Mouse (Mus musculus) left cerebral cortex, postnatal 25 days (tissue): ENCODE results near the gene Ptprq. TPM values are rescaled to one million over a fixed set of nuclear protein-coding genes. Genes with fewer than 3 reads are reported as not detected.
A peak's percentile ranks its signal among the peaks of the same experiment; 100 is the strongest.

Experiments
- DNase-seq, 2 experiments: peaks; one replicate each; pipeline ENCODE4 v3.0.0; 2022; ENCODE audit warnings: low spot score in 2 of 2, mixed read lengths in 1 of 2
- intact Hi-C: fragments of 180-260 bp; cut with DNase I; formaldehyde crosslinking; loops from one replicate; pipeline ENCODE4 v1.15.1; 2025
- total RNA-seq, 2 experiments: library from RNA; stranded (reverse); gene quantifications; 2 replicates each; pipeline ENCODE4 v1.2.3; 2021

Gene Ptprq
- total RNA-seq, 2 experiments from 2014 or later: 0.14 TPM; not detected in 1

DNA sequence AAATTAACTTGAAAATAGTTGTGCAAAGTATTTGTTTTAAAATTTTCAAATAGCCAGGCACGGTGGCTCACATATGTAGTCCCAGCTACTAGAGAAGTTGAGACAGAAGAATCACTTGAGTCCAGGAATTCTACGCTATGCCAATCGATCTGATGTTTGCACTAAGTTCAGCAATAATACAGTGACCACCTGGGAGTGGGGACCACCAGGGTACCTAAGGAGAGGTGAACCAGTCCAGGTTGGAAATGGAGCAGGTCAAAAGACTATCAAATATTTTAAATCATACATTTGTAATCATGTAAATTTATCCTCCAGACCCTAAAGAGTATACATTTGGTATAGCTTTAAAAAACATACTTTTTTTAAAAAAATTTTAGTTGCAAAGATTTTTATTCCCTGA lies 57.9 kb downstream of the Ptprq start:
- intact Hi-C loops: no loop called here

DNA sequence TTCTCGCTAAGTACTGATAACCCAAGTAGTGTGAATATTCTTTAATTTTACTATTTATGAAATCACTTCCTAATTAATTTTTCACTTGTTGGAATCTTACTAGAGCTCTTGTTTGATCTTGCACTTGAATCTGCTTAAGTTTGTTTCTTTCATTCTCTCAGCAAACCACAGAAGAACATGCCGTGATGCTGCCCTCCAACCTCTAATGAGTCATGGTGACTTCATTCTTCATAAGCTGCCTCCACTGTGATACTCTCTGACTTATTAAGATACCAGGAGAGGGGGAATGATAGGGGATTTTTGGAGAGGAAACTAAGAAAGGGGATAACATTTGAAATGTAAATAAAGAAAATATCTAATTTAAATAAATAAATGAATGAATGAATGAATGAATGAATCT lies 60.7 kb downstream of the Ptprq start:
- intact Hi-C loops: no loop called here
- no peak for DNase-seq

More for the DNA sequence above, 57.9 kb downstream of the Ptprq start:
- no peak for DNase-seq

DNA sequence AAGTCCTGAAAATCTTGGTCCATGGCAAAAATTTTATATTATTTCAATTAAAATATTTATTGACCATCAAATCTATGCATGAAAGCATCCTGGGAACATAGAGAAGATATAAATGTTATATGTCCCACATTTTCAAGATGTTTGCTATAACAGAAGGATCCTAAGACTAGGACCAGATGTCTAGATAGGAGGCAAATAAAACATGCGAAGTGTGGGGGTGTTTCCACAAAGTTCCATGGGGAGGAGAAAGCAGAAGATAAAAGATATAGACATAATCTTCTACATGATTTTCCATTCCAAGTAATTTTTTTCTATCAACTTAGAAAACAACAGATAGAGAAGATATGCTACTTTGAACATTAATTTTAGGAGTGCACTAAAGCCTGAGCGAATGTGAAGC lies 70.2 kb downstream of the Ptprq start:
- intact Hi-C loops: no loop called here

DNA sequence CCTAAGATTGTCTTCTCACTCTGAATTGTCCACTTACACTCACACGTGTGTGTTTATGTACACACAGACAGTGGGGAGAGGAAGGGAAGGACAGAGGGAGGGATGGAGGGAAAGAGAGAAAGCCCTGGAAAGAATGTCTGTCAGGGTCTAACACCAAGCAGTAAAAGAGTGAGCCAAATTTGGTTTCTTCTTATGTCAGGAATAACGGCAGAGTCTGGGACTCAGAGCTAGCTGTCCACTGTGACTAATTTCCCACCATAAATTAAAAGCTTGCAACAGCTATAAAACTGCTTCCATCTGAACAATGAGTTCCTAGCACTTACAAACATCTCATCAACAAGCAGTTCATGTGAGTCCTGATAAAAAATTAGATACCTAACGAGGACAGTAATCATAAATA lies 91.7 kb downstream of the Ptprq start:
- DNase-seq: no peak
- intact Hi-C loops: no loop called here

More for the DNA sequence above, 70.2 kb downstream of the Ptprq start:
- DNase-seq: peak in 1 of 2 experiments; percentile 73

DNA sequence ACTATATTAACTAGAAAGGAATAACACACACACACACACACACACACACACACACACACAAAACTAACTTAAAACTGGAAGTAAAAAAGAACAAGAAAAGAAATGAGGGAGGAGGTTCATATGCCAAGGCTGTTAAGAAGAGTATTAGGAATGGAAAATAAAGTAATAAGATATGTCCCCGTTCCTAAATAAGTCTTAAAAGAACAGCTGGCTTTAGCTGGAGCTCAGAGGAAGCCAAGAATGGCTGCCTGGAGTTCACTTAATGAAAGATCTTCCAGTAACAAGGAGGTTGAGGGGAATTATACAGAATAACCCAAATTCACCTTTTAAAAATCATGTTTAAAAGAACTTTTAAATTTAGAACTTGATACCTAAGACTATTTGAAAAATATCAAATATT lies 93.2 kb downstream of the Ptprq start:
- intact Hi-C loops: no loop called here

DNA sequence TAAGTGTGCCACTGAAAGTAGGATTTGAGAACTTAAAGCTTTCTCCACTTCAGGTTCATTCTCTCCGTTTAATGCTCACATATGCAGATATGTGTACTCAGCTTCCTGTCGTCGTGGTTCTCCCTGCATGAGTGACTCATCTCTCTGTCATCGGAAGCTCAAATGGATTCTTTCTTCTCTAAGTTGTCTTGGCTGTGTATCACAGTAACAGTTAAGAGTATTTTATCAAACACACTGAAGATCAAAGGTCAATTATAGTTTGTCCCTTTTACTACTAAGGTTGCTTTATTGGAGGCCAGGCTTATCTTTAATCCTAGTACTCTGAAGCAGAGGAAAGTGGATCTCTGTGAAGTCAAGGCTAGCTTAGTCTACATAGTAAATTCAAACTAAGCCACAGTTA lies 95.6 kb downstream of the Ptprq start:
- peak in 1 of 2 experiments; percentile 7 for DNase-seq
- intact Hi-C loops: no loop called here

More for the DNA sequence above, 93.2 kb downstream of the Ptprq start:
- no peak for DNase-seq

DNA sequence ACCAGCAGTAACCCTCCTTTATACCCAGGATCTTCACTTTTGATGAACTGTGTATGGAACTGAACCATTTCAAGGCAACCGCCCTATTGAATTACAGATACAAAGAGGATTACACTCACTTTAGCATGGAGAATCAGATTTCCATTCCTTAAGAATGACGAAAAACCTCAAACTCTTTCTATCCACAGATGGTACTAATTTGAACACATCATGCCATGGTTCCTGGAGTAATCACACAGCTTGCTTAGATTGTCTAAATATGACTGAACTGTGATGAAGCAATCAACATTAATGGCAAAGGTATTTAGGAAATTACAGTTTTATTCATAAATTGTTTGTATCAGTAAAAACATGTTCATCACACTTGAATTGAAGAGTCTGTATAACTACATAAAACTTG lies 104.4 kb downstream of the Ptprq start:
- intact Hi-C loops: no loop called here
- DNase-seq: no peak

DNA sequence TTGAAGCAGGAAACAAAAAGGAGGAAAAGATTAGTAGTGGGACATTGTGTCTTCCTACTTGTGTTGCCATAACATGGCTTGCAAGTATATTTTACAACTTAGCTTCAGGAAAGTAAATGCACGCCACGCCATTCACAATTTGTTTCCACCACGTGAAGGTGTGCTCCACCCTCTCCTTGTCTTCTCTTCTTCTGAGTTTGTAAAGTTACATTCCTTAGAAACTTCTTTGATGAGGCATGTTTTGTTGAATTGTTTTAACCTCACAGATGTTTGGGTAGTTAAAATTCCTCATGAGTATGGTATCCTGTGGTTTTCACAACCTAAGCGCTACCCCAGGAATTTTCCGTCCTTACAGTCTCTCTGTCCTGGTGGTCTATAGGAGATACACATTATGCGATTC lies 118.5 kb downstream of the Ptprq start:
- intact Hi-C loops: no loop called here
- DNase-seq: no peak

DNA sequence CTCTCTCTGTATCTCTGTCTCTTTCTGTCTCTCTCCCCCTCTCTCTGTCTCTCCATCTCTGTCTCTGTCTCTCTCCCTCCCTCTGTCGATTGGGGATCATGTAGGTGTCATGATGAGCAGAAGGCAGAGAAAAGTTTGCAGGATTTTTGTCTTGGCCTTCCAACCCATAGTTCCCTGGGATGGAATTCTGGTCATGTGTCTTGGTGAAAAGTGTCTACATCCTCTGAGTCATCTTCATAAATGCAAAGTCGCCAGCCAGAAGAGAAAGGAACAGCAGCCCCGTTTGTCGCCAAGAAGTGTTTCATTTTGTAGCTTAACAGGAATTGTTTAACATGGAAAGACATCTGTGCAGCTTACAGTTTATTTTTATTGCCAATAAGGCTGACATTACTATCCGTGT lies 136.5 kb downstream of the Ptprq start:
- DNase-seq: peak in 1 of 2 experiments; percentile 19
- intact Hi-C loops: no loop called here

DNA sequence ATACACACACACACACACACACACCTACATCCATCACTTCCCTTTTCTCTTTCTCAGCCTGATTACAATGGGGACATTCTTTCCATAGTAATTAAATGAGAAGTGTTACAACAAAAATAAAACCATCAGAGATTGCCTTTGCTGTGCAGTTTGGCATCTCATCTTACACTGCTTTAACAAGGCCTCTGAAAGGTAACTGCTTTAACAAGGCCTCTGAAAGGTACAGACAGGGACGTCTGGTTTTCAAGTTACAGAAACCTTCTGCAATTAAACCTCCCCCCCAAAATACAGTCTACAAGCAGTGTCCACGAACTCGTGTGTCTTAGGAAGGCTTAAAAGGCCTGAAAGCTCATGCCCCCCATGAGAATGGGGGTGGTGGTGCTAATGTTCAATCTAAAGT lies 150.8 kb downstream of the Ptprq start:
- intact Hi-C loops: no loop called here
- no peak for DNase-seq

DNA sequence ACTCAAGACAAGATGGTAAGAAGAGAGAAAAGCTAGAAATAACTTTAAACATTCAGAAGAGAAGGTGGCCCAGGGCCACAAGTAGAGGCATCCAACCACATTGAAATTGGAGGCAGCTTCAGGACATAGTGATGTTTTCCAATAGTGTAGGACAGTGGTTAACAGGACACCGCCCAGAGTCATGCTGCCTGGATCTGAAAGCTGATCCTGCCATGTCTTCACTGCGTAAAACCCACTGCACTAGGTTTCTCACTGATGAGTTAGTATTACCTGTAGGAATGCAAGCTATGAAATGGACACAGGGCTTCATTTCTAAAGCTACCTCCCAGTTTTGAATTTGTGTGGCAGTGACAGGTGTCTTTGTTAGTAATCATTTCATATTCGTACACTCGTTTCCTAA lies 151.6 kb downstream of the Ptprq start:
- no peak for DNase-seq
- intact Hi-C loops: no loop called here

DNA sequence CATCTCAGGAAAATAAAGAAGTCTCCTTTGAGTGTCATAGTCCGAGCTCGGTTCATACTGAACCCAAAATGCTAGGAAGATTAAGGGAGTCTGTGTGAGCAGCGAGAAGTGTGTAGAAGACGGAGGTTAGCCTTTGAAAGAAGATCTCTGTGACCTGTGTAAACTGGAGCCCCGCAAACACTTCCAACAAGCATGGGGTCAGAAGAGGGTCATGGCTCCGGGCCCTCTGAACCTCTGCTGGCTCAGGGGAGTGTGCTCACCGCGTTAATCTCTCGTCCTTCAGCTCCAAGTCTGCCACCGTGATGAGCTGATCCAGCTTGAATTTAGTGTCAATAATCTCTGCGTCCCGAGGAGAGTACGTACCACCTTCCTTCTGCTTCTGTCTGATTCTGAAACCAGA lies 157.0 kb downstream of the Ptprq start:
- DNase-seq: no peak
- intact Hi-C loops: no loop called here

DNA sequence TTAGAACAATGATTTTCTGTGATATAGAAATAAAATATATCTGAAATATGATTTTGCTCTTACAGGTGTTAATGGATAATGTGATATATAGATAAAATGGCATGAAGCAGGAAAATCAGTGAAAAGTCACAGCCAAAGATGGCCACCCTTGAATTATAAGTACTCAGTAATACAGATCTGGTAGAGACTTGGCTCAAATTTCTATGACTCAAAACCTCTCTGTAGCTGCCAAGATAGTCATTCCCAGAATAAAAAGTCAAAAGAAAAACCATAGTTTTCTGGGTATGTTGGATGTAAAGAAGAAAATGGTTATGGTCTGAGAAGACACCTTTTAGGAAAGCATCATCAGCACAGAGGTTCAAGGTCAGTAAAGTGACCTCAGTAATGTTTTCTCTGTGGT lies 159.0 kb downstream of the Ptprq start:
- peak in 1 of 2 experiments; percentile 7 for DNase-seq
- intact Hi-C loops: no loop called here

DNA sequence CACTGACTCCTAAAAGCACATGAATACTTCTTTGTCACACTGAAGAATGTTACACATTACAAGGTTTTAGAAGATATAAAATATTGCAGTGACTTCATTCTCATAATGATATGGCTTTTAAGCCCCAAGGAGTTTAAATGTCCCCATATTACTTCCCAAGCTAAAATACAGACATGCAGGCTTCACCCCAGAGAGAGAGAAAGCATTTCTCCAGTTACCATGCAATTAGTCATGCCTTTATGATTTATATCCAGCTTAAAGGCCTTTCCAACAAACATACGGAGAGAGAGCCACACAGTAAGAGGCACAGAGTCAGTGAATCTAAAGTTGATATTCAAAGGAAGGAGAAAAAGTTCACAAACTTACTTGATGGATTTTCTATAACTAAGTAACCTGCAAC lies 176.8 kb downstream of the Ptprq start:
- intact Hi-C loops: no loop called here

DNA sequence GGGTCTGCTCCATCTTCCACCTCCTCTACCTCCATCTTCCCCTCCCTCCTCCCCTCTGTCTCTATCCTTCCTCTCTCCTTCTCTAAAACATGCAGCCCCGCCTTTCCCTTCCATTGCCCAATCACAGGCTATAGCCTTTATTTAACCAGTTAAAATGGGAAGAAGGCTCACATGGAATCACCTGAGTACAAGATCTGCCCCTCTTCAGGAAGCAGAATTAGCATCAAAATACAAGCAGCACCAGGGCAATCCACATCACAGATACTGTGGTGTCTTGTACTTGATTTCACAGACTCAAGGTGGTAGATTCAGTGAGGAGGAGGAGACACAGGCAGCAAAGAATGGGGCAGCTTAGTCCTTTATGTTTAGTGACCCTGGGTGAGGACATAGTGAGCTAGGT lies 191.1 kb downstream of the Ptprq start:
- no peak for DNase-seq
- intact Hi-C loops: no loop called here

More for the DNA sequence above, 176.8 kb downstream of the Ptprq start:
- no peak for DNase-seq

DNA sequence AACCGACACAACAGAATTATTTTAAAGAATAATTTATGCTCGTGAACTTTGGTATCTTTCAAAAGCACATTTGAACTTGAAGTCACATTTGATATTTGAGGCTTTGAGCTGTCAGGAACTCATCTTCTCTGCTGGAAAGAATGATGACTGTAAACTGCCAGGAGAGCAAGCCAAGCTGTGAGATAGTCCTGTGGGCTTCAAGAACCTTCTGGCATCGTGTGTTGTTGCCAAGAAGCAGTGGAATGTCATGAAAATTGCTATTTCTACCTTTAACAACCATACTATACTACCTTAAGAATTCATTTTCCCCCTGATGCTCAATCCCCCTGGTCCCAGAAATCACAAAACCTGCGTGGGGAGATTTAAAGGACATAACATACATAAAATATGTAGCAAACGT lies 200.6 kb downstream of the Ptprq start:
- DNase-seq: no peak
- intact Hi-C loops: no loop called here

DNA sequence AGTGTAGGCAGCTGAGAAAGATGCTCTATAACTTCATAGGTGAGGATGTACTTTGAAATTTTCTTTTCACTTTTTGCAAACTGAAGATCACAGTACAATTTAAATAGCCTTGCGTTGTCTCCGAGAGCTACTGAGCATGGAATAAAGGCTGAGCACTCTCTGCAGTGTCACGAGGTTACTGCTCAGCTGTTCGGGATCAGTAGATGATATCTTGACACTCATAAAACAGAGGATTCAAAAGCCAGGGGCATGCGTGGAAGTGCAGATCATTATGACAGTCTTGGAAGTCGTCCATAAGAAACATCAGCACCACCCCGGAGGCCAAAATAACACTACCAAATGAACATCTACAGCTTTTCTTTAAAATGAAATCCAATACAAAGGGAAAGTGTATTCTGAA lies 203.2 kb downstream of the Ptprq start:
- no peak for DNase-seq
- intact Hi-C loops: no loop called here

DNA sequence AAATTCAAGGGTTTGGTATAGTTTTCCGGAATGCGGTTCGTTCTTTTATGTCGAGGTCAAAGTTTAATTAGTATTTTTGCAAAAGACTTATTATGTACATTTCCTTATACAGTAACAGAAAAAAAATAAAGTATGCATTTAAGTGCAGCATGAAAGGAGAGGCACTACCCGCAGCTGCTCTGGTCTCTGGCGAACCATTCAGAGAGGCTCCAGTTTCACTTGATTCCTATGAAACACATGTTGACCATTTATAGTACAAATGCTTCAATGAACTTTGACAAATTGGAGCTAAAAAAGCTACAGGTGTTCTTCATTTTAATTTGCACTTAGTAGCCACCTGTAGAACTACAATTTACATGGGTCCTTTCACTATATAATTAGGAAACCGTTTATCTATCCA lies 205.1 kb downstream of the Ptprq start:
- no peak for DNase-seq
- intact Hi-C loops: no loop called here

DNA sequence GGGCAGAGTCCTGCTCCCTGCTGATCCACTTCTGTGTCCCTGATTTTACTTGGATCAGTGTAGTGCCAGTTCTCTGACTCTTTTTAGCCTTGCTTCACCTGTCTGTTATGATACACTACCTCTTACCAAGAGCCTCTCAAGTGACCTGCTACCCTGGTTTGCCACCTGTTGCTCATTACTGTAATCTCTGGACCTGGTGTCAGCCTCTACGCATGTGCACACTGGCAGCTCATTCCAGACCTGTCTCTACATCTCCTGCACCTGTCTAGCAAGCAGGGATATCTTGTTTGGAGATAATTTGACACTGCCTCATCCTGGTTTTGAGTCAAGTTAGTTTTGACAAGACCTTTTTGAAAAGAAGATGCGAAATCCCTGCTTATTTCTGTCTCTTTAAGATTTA lies 213.5 kb downstream of the Ptprq start:
- DNase-seq: no peak
- intact Hi-C loops: no loop called here

DNA sequence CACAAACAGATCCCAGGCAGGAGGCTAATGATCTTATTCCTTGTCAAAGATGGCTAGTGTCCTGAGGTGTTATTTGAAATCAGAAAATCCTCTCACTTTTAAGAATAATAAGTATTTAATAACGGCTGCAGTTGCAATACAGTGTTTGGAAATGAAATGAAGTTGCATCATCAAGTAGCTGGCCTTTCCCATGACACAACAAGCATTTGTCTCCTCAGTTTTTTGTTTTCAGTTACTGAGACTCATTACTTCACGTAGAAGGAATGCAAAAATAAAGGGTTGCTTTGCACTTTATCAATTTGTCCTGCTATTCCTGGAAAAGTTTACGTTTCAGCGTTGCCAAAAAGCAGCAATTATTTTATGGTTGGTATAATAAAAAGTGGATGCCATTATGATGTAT lies 216.4 kb downstream of the Ptprq start:
- intact Hi-C loops: no loop called here
- DNase-seq: no peak

DNA sequence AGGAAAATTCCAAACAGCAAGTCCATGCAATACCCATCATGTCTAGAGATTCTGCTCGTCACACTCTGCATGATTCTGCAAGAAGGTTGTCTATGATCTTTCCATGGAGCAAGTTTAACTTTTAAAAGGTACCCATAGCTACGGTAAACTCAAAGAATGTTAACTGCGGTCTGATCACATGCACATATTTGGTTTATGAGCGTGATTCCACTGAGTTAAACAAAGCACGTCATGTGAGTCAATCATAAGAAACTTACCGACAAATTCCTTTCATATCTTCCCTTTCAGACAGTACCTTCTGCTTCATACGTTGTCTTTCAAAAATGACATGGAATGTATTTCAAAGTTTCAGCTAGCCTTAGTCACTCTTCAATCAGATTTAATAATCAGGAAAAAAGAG lies 217.7 kb downstream of the Ptprq start:
- intact Hi-C loops: no loop called here

DNA sequence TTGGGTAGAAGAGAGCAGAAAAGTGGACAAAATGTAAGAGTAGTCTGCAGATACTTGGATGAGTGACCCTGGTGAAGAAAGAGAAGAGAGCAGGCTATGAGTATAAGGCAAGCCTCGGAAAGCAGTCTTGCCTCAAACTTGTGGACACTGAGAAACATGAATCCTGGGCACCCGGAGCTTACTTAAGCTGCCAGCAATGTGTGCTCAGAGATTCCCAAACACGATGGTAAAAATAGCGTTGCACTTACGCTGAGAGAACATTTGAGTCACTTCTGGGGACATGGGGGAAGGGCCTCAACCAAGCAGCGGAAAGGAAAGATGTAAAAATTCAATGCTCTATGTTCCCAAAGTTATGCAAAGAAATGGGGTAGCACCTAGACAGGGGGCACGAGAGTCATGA lies 220.2 kb downstream of the Ptprq start:
- intact Hi-C loops: no loop called here
- peak; percentile 26 to 77 for DNase-seq

More for the DNA sequence above, 217.7 kb downstream of the Ptprq start:
- no peak for DNase-seq

DNA sequence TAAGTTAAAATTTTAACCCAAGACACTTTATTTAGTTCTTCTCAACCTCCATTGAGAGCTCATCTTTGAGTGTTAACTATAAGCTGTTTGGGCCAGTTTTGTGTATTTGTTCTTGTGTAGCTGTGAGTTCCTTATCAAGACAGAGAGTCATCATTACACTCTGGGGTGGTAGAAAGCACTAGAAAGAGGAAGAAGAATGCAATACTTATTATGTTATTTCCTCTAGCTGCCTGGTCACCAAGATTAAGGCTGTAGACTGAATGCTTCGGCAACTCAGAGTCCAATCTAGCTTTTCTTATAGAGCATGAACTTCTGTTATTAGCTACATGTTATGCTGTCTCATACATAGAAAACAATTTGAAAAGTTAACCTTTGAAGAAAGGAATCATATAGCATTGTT lies 223.4 kb downstream of the Ptprq start:
- intact Hi-C loops: no loop called here
- DNase-seq: no peak
